Mouse (Mus musculus): Measurements from ENCODE around the gene Slc16a5.

Slc16a5 gene

GRCm38 (mm10) chr11:115478296-115478938 lies 16.1 kb downstream of the Slc16a5 start:
- Histone ChIP-seq H3K4me1 (replicated peaks; ENCODE audit: low read depth, low read length) (peaks cover 56% of the 10 kb centered on the region), H3K36me3 (ENCODE audit: insufficient read depth, low read length) (peaks cover 27% of the 10 kb centered on the region), H3K4me3 (replicated peaks; ENCODE audit: low read length) (no peak overlapping the region), H3K9me3 (ENCODE audit: low read length) (no peaks in the 10 kb centered on the region), H3K27me3 (ENCODE audit: insufficient read depth, low read length) (no peaks in the 10 kb centered on the region)
- TF ChIP-seq POU5F1 (IDR thresholded peaks at IDR 0.05; ENCODE audit: borderline replicate concordance, low read length) (no peak), CTCF (conservative IDR thresholded peaks at IDR 0.05; ENCODE audit: low read length) (no peak), NANOG (IDR thresholded peaks at IDR 0.05; ENCODE audit: borderline replicate concordance, low read length) (no peak)

GRCm38 (mm10) chr11:115481553-115482259 lies 19.4 kb downstream of the Slc16a5 start:
- TF ChIP-seq CTCF (conservative IDR thresholded peaks at IDR 0.05; ENCODE audit: low read length) (no peak), POU5F1 (IDR thresholded peaks at IDR 0.05; ENCODE audit: borderline replicate concordance, low read length) (no peak), NANOG (IDR thresholded peaks at IDR 0.05; ENCODE audit: borderline replicate concordance, low read length) (no peak)
- Histone ChIP-seq H3K4me3 (replicated peaks; ENCODE audit: low read length) (no peak overlapping the region), H3K4me1 (replicated peaks; ENCODE audit: low read depth, low read length) (peaks cover 50% of the 10 kb centered on the region), H3K27me3 (ENCODE audit: insufficient read depth, low read length) (no peaks in the 10 kb centered on the region), H3K9me3 (ENCODE audit: low read length) (no peaks in the 10 kb centered on the region), H3K36me3 (ENCODE audit: insufficient read depth, low read length) (peaks cover 33% of the 10 kb centered on the region)

GRCm38 (mm10) chr11:115483278-115483677 lies 21.0 kb downstream of the Slc16a5 start:
- H3K27me3 ChIP-seq (ENCODE audit: insufficient read depth, low read length): no peaks in the 10 kb centered on the region

GRCm38 (mm10) chr11:115483726-115484125 lies 21.5 kb downstream of the Slc16a5 start:
- H3K36me3 ChIP-seq (ENCODE audit: insufficient read depth, low read length): peaks cover 44% of the 10 kb centered on the region
- TF ChIP-seq NANOG (IDR thresholded peaks at IDR 0.05; ENCODE audit: borderline replicate concordance, low read length): no peak
- TF ChIP-seq CTCF (conservative IDR thresholded peaks at IDR 0.05; ENCODE audit: low read length): peak; percentile 98
- TF ChIP-seq POU5F1 (IDR thresholded peaks at IDR 0.05; ENCODE audit: borderline replicate concordance, low read length): no peak

More at GRCm38 (mm10) chr11:115483278-115483677, 21.0 kb downstream of the Slc16a5 start:
- H3K4me1 ChIP-seq (replicated peaks; ENCODE audit: low read depth, low read length): peaks cover 42% of the 10 kb centered on the region
- no peak overlapping the region for H3K4me3 ChIP-seq (replicated peaks; ENCODE audit: low read length)
- H3K9me3 ChIP-seq (ENCODE audit: low read length): no peaks in the 10 kb centered on the region
- TF ChIP-seq CTCF (conservative IDR thresholded peaks at IDR 0.05; ENCODE audit: low read length): no peak
- no peak for TF ChIP-seq NANOG (IDR thresholded peaks at IDR 0.05; ENCODE audit: borderline replicate concordance, low read length)
- no peak for TF ChIP-seq POU5F1 (IDR thresholded peaks at IDR 0.05; ENCODE audit: borderline replicate concordance, low read length)
- H3K36me3 ChIP-seq (ENCODE audit: insufficient read depth, low read length): peaks cover 39% of the 10 kb centered on the region

GRCm38 (mm10) chr11:115485155-115485554 lies 22.9 kb downstream of the Slc16a5 start:
- H3K27me3 ChIP-seq (ENCODE audit: insufficient read depth, low read length): no peaks in the 10 kb centered on the region
- no peak overlapping the region for H3K4me3 ChIP-seq (replicated peaks; ENCODE audit: low read length)
- H3K36me3 ChIP-seq (ENCODE audit: insufficient read depth, low read length): peaks cover 46% of the 10 kb centered on the region
- peaks cover 48% of the 10 kb centered on the region for H3K4me1 ChIP-seq (replicated peaks; ENCODE audit: low read depth, low read length)
- no peaks in the 10 kb centered on the region for H3K9me3 ChIP-seq (ENCODE audit: low read length)
- TF ChIP-seq CTCF (conservative IDR thresholded peaks at IDR 0.05; ENCODE audit: low read length): no peak
- TF ChIP-seq NANOG (IDR thresholded peaks at IDR 0.05; ENCODE audit: borderline replicate concordance, low read length): no peak
- TF ChIP-seq POU5F1 (IDR thresholded peaks at IDR 0.05; ENCODE audit: borderline replicate concordance, low read length): no peak

More at GRCm38 (mm10) chr11:115483726-115484125, 21.5 kb downstream of the Slc16a5 start:
- Histone ChIP-seq H3K4me3 (replicated peaks; ENCODE audit: low read length) (no peak overlapping the region), H3K4me1 (replicated peaks; ENCODE audit: low read depth, low read length) (peaks cover 44% of the 10 kb centered on the region), H3K9me3 (ENCODE audit: low read length) (no peaks in the 10 kb centered on the region), H3K27me3 (ENCODE audit: insufficient read depth, low read length) (no peaks in the 10 kb centered on the region)

GRCm38 (mm10) chr11:115488551-115489104 lies 26.4 kb downstream of the Slc16a5 start:
- H3K4me3 ChIP-seq (replicated peaks; ENCODE audit: low read length): no peak overlapping the region
- peaks cover 14% of the 10 kb centered on the region for H3K27me3 ChIP-seq (ENCODE audit: insufficient read depth, low read length)
- no peaks in the 10 kb centered on the region for H3K9me3 ChIP-seq (ENCODE audit: low read length)
- peaks cover 51% of the 10 kb centered on the region for H3K4me1 ChIP-seq (replicated peaks; ENCODE audit: low read depth, low read length)
- TF ChIP-seq CTCF (conservative IDR thresholded peaks at IDR 0.05; ENCODE audit: low read length): no peak
- no peak for TF ChIP-seq NANOG (IDR thresholded peaks at IDR 0.05; ENCODE audit: borderline replicate concordance, low read length)
- no peak for TF ChIP-seq POU5F1 (IDR thresholded peaks at IDR 0.05; ENCODE audit: borderline replicate concordance, low read length)
- peaks cover 39% of the 10 kb centered on the region for H3K36me3 ChIP-seq (ENCODE audit: insufficient read depth, low read length)

GRCm38 (mm10) chr11:115490441-115491355 lies 28.4 kb downstream of the Slc16a5 start:
- Histone ChIP-seq H3K4me1 (replicated peaks; ENCODE audit: low read depth, low read length) (peaks cover 39% of the 10 kb centered on the region), H3K27me3 (ENCODE audit: insufficient read depth, low read length) (peaks cover 18% of the 10 kb centered on the region), H3K4me3 (replicated peaks; ENCODE audit: low read length) (peak overlapping the region; percentile 86), H3K9me3 (ENCODE audit: low read length) (no peaks in the 10 kb centered on the region), H3K36me3 (ENCODE audit: insufficient read depth, low read length) (peaks cover 39% of the 10 kb centered on the region)
- TF ChIP-seq POU5F1 (IDR thresholded peaks at IDR 0.05; ENCODE audit: borderline replicate concordance, low read length) (no peak), CTCF (conservative IDR thresholded peaks at IDR 0.05; ENCODE audit: low read length) (no peak), NANOG (IDR thresholded peaks at IDR 0.05; ENCODE audit: borderline replicate concordance, low read length) (no peak)

Measured in E14TG2a.4 (cell line).